Mouse (Mus musculus): ENCODE data around the gene Lrrc29. TPM values are rescaled to one million over a fixed set of nuclear protein-coding genes. Genes with fewer than 3 reads are reported as not detected.

Gene Lrrc29
- polyA plus RNA-seq, 1 experiment from 2014 or later: 3.9 TPM

GRCm38 (mm10) chr8:105338992-105339391 lies 12.9 kb upstream of the Lrrc29 start:
- no peaks in the 10 kb centered on the region for H3K27me3 ChIP-seq (replicated peaks; ENCODE audit: control insufficient read depth, insufficient read depth, low read length)
- no peak for ATAC-seq
- H3K9me3 ChIP-seq (ENCODE audit: control insufficient read depth): no peaks in the 10 kb centered on the region
- H3K36me3 ChIP-seq (ENCODE audit: control insufficient read depth, insufficient read depth): peaks cover 43% of the 10 kb centered on the region
- peak overlapping the region; percentile 10; the same call in 1 of the 2 replicates for H3K4me2 ChIP-seq (replicated peaks; ENCODE audit: low read depth)
- no peak overlapping the region for H3K27ac ChIP-seq (ENCODE audit: low read depth, low read length)
- no peak overlapping the region for H3K4me3 ChIP-seq (ENCODE audit: low read depth, low read length)
- no peak overlapping the region for H3K9ac ChIP-seq (ENCODE audit: low read depth, low read length)
- no peak for TF ChIP-seq CTCF (IDR thresholded peaks at IDR 0.05; ENCODE audit: low read depth)
- WGBS: 35% methylated on average over 4 of the region's 4 CpGs
- peaks cover 5% of the 10 kb centered on the region for H3K4me1 ChIP-seq (replicated peaks; ENCODE audit: control insufficient read depth, insufficient read depth, low read length)

DNA sequence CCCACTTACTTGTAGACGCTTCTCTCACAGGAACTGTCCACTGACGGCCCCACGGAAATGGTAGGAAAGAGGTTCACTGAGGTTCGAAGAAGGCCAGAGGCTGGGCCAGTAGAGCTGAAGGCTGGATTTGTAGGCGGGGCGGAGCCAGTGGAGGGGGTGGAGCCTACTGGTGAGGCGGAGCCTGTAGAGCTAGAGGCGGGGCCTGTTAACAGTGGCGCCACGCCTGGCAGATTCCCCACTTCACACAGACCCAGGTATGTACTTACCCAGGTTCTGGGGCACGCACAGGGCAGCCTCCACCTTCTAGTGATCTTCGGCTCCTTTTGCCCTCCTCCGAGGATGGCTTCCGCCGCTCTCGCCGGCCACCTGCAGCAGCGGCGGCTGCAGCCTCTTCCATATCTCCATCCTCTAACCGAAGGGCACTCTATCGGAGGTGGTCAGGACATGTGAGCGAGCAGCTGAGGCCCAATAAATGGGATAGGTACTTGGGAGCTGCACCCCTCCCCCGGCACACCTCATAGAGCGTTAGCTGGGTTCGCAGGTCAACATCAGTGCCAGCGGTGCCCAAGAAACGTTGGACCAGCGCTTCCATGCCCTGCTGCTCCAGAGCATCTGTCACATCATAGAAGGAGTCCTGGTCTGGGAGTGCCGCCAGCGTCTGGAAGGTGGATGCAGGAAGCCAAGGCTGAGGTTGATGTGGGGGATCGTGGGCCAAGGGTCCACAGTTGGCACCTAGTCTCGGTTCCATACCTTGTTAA lies 10.5 kb upstream of the Lrrc29 start:
- no peak for ATAC-seq
- H3K27ac ChIP-seq (ENCODE audit: low read depth, low read length): no peak overlapping the region
- H3K27me3 ChIP-seq (replicated peaks; ENCODE audit: control insufficient read depth, insufficient read depth, low read length): no peaks in the 10 kb centered on the region
- no peak for TF ChIP-seq CTCF (IDR thresholded peaks at IDR 0.05; ENCODE audit: low read depth)
- H3K9ac ChIP-seq (ENCODE audit: low read depth, low read length): no peak overlapping the region
- peaks cover 7% of the 10 kb centered on the region for H3K4me1 ChIP-seq (replicated peaks; ENCODE audit: control insufficient read depth, insufficient read depth, low read length)
- H3K9me3 ChIP-seq (ENCODE audit: control insufficient read depth): no peaks in the 10 kb centered on the region
- H3K4me3 ChIP-seq (ENCODE audit: low read depth, low read length): no peak overlapping the region
- H3K4me2 ChIP-seq (replicated peaks; ENCODE audit: low read depth): no peak overlapping the region
- peaks cover 59% of the 10 kb centered on the region for H3K36me3 ChIP-seq (ENCODE audit: control insufficient read depth, insufficient read depth)
- WGBS: 74% methylated on average over 32 of the region's 32 CpGs

DNA sequence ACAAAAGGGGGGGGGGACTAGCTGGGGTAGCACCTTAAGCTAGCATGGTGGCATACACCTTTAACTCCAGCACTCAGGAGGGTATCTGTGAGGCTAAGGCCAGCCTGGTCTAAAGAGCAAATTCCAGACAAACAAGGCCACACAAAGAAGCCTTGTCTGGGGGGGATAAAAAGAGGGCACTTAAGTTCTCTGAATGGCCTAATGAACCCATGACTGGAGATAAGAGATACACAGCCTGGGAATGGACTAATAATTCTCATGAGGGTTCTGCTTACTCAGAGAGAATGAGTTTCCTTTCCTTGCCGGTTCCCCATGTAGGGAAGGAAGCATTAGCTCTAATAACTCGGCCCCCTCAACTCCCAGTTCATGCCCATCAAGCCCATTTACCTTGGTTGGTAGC lies 6.4 kb upstream of the Lrrc29 start:
- Histone ChIP-seq H3K36me3 (ENCODE audit: control insufficient read depth, insufficient read depth) (peaks cover 87% of the 10 kb centered on the region), H3K4me1 (replicated peaks; ENCODE audit: control insufficient read depth, insufficient read depth, low read length) (peaks cover 3% of the 10 kb centered on the region; the same call in 1 of the 2 replicates), H3K9ac (ENCODE audit: low read depth, low read length) (no peak overlapping the region), H3K4me2 (replicated peaks; ENCODE audit: low read depth) (no peak overlapping the region), H3K4me3 (ENCODE audit: low read depth, low read length) (no peak overlapping the region), H3K27me3 (replicated peaks; ENCODE audit: control insufficient read depth, insufficient read depth, low read length) (no peaks in the 10 kb centered on the region), H3K9me3 (ENCODE audit: control insufficient read depth) (no peaks in the 10 kb centered on the region), H3K27ac (ENCODE audit: low read depth, low read length) (peak overlapping the region; percentile 76)
- peak; percentile 73 for ATAC-seq
- TF ChIP-seq CTCF (IDR thresholded peaks at IDR 0.05; ENCODE audit: low read depth): no peak
- 39% methylated on average over 2 of the region's 2 CpGs for WGBS

DNA sequence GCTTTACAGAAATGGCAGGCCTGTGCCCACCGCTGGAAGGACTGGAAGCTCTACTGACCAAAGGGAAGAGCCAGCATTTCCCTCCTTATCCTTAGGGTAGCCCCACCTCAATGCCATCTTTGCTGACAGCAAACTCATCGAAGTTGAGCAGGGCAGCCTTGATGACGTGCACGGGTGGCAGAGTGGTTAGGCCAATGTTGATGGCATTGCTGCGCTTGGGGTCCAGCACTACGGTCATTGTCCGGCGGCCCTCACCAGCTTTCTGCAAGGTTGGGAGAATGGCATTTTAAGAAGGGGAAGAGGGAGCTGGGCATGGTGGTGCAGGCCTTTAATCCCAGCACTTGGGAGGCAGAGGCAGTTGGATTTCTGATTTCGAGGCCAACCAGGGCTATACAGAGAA lies 5.9 kb upstream of the Lrrc29 start:
- no peak for TF ChIP-seq CTCF (IDR thresholded peaks at IDR 0.05; ENCODE audit: low read depth)
- Histone ChIP-seq H3K4me1 (replicated peaks; ENCODE audit: control insufficient read depth, insufficient read depth, low read length) (peaks cover 3% of the 10 kb centered on the region; the same call in 1 of the 2 replicates), H3K9ac (ENCODE audit: low read depth, low read length) (no peak overlapping the region), H3K9me3 (ENCODE audit: control insufficient read depth) (no peaks in the 10 kb centered on the region), H3K27ac (ENCODE audit: low read depth, low read length) (peak overlapping the region; percentile 62; the same call in 1 of the 2 replicates), H3K4me2 (replicated peaks; ENCODE audit: low read depth) (no peak overlapping the region), H3K4me3 (ENCODE audit: low read depth, low read length) (no peak overlapping the region), H3K27me3 (replicated peaks; ENCODE audit: control insufficient read depth, insufficient read depth, low read length) (no peaks in the 10 kb centered on the region), H3K36me3 (ENCODE audit: control insufficient read depth, insufficient read depth) (peaks cover 82% of the 10 kb centered on the region)
- WGBS: 94% methylated on average over 9 of the region's 9 CpGs
- no peak for ATAC-seq

DNA sequence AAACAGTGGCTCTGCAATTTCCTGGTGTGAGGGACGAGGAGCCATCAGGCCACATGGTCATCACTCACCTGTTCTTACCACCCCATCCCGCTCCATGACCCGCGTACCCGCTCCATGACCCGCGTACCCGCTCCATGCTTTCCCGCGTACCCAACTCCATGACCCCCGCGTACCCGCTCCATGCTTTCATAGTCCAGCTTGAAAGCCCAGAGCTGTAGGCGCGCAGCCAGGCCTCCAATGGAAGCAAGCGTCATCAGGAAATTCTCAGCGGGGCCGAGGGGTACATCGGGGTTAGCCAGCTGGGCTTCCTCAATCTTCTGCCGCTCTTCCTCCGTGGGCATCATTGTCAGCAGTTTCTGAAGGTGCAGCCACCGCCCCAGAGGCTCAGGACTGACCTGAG lies 5.4 kb upstream of the Lrrc29 start:
- no peaks in the 10 kb centered on the region for H3K27me3 ChIP-seq (replicated peaks; ENCODE audit: control insufficient read depth, insufficient read depth, low read length)
- no peak for TF ChIP-seq CTCF (IDR thresholded peaks at IDR 0.05; ENCODE audit: low read depth)
- H3K4me3 ChIP-seq (ENCODE audit: low read depth, low read length): no peak overlapping the region
- peaks cover 77% of the 10 kb centered on the region for H3K36me3 ChIP-seq (ENCODE audit: control insufficient read depth, insufficient read depth)
- H3K27ac ChIP-seq (ENCODE audit: low read depth, low read length): peak overlapping the region; percentile 62; the same call in 1 of the 2 replicates
- WGBS: 91% methylated on average over 22 of the region's 22 CpGs
- no peaks in the 10 kb centered on the region for H3K9me3 ChIP-seq (ENCODE audit: control insufficient read depth)
- ATAC-seq: no peak
- no peak overlapping the region for H3K4me2 ChIP-seq (replicated peaks; ENCODE audit: low read depth)
- H3K9ac ChIP-seq (ENCODE audit: low read depth, low read length): no peak overlapping the region
- peaks cover 3% of the 10 kb centered on the region; the same call in 1 of the 2 replicates for H3K4me1 ChIP-seq (replicated peaks; ENCODE audit: control insufficient read depth, insufficient read depth, low read length)

DNA sequence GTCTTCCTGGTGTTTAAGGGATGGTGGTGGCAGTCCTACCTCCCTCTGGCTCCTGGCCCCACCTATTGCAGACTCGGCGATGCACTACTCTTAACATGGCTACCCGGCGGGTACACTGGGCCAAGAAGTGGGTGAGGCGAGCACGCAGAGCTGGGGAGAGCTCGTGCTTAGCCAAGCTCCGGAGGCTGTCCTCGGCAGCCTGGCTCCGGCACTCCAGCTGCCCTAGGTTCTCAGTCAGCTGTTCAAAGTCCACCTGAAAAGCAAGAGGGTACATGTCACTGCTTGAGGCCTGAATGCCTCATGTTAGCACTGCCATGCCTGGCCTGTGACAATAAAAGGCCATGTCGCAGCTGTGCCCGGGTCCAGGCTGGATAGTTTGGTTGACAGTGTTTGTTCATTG lies 4.2 kb upstream of the Lrrc29 start:
- H3K9ac ChIP-seq (ENCODE audit: low read depth, low read length): no peak overlapping the region
- H3K27ac ChIP-seq (ENCODE audit: low read depth, low read length): peak overlapping the region; percentile 62
- 39% methylated on average over 12 of the region's 12 CpGs for WGBS
- ATAC-seq: peak; percentile 46
- no peaks in the 10 kb centered on the region for H3K27me3 ChIP-seq (replicated peaks; ENCODE audit: control insufficient read depth, insufficient read depth, low read length)
- no peak overlapping the region for H3K4me3 ChIP-seq (ENCODE audit: low read depth, low read length)
- H3K9me3 ChIP-seq (ENCODE audit: control insufficient read depth): no peaks in the 10 kb centered on the region
- peaks cover 65% of the 10 kb centered on the region for H3K36me3 ChIP-seq (ENCODE audit: control insufficient read depth, insufficient read depth)
- TF ChIP-seq CTCF (IDR thresholded peaks at IDR 0.05; ENCODE audit: low read depth): no peak
- H3K4me1 ChIP-seq (replicated peaks; ENCODE audit: control insufficient read depth, insufficient read depth, low read length): peaks cover 6% of the 10 kb centered on the region; the same call in 1 of the 2 replicates
- no peak overlapping the region for H3K4me2 ChIP-seq (replicated peaks; ENCODE audit: low read depth)
